Mouse (Mus musculus) heart, postnatal 10 days (tissue): ENCODE data around the gene Stum. TPM values are rescaled to one million over a fixed set of nuclear protein-coding genes. Genes with fewer than 3 reads are reported as not detected.
"Not testable (repeated sequence)": the region's sequence is repeated elsewhere in the genome, so short reads cannot be mapped to it uniquely, and the experiment has no call there.

Experiments used
- DNase-seq, 2 experiments: peaks; one replicate each; pipeline ENCODE4 v3.0.0; 2021
- intact Hi-C: fragments of 180-260 bp; cut with DNase I; formaldehyde crosslinking; loops from one replicate; pipeline ENCODE4 v1.15.1; 2025
- total RNA-seq, 2 experiments: library from RNA; stranded (reverse); gene quantifications; 2 replicates each; pipeline ENCODE4 v1.2.3; 2021

Gene Stum
- total RNA-seq, 2 experiments from 2014 or later, result 1.2 to 1.8 TPM

DNA sequence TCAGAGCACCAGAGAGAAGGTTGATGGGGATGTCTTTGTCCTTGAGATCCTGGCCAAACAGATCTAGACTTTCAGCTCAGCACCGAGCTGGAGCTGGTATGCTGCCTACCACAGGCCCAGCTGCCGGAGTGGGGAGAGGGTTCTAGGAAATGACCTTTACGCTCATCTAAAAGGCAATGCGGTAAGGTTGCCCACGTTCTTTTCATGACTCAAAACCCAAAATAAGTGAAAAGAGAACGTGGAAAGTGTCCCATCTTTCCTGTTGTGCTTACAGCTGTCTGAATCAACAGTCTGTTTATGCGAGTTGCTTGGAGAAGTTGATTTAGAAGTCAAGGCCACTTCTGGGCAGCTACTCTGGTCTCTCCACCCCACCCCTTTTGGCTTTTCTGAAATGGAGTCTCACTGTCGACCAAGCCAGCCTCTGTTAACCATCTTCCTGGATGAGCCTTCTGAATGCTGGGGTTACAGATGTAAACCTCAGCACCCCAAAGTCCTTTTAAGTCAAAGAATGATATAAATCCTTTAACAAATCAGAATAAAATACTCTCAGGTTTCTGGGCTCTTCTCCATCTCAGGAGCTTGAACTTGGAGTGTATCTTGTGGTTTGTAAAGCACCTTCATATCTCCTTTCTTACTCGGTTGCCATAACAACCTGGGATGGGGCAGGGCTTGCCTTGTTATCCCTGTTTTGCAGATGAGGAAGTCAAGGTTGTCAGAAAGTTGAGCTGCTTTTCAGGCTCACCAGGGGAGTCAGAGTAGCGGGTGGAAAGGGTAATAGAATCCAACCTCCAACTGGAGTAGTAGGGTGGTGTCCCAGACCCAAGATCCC is 92.3 kb downstream of the Stum start:
- DNase-seq, result no peak
- intact Hi-C loops, result loop anchor here (2.0 kb wide), 1 partner anchor 16 kb away; no protein-coding TSS in a partner anchor

DNA sequence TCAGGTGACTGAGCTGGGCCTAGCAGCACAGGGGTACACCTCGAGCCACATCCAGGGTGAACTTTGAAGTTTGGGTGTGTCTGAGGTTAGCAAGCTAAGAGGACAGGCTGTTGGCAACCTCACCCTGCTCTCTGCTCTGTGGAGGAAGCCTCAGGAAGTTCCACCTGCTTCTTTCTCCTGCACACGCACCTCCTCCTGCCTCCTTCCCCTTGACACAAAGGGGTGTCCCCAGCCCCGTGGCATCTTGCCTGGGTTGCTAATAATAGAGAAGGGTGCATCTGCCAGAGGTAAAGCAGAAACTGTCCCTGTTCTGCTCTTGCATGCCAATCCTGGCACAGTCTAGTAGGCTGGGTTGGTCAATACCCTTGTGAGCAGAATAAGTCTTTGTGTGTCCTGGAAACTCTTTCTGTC is 93.0 kb downstream of the Stum start:
- intact Hi-C loops, result loop anchor here (2.0 kb wide), 1 partner anchor 16 kb away; no protein-coding TSS in a partner anchor
- DNase-seq, result peak; percentile 74 to 78

DNA sequence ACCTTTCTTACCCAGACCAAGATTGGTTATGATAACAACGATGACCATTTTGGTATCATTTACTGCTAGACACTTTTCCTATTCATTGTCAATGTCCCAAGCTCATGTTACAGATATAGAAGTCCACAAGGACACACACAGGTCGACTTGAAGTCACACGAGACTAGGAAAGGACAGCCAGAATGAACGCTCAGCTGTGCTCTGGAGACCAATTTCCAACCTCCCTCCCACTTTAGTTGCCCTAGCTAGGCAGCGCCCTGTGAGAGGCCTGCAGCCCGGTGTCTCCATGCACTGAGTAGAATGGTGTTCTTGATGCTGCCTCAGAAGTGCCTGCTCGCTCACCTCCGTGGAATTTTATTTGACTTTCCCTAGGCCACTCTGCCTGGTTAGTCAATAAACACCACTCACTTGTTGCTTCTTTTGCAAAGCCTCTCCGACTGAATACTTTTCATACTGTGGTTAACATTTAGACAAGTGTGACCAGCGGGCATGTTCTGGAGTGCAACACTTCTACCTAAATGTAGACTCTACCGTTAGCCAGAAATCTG is 94.0 kb downstream of the Stum start:
- intact Hi-C loops, result loop anchor here (5.0 kb wide), 1 partner anchor 57 kb away; the partner anchor contains the start of gene Itpkb
- DNase-seq, result not testable (repeated sequence)

DNA sequence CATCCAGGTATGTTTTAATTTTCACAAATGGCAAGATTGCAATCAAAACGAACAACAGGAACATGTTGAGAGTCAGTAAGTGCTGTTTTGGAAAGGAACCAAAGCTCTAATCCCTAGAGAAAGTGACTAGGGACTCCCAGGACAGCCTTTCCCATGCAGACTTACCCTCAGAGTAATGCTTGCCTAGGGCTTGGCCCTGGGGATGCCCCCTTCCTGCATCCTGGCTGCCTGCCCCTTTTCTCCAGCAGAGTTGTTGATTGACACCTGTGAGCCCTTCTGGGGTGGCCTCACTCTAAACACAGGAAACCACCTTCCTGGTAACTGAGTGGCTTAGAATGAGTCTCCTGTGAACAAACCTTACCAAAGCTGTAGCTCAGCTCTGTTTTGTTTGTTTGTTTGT is 94.8 kb downstream of the Stum start:
- peak in 1 of 2 experiments; percentile 54 for DNase-seq
- intact Hi-C loops, result loop anchor here (5.0 kb wide), 1 partner anchor 56 kb away; the partner anchor contains the start of gene Itpkb

DNA sequence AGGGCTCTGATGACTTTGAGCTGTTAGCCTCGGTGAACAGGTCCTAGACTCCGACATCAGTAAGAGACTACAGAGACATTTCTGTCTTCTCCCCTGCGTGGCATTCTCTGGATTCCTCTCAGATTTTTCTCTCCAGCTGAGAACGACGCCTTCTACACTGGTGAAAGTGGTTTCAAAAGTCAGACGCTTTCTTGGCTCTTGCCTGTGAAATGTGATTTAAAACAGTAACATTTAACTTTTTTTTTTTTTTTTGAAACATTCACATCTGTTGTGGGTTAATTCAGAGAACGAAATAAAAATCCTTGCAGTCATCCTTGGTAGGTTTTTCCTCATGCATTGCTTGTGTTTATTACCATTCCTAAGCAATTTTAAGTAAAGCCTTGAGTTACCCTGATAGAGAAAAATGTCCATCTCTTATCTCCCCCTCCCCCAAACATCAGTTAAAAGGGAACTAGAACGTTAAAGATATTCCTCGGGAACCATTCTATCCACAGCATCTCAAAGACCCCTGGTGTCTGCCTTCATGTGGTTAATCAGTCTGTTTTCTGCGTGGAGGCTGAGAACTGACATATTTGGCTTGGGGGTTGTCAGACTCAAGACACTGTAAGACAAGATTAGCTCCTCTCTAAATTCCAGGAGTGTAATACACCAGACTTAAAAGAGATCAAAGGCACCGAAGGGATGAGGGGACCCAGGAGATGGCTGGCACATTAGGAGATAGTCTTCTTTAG is 95.4 kb downstream of the Stum start:
- intact Hi-C loops, result loop anchor here (5.0 kb wide), 1 partner anchor 56 kb away; the partner anchor contains the start of gene Itpkb
- no peak for DNase-seq

DNA sequence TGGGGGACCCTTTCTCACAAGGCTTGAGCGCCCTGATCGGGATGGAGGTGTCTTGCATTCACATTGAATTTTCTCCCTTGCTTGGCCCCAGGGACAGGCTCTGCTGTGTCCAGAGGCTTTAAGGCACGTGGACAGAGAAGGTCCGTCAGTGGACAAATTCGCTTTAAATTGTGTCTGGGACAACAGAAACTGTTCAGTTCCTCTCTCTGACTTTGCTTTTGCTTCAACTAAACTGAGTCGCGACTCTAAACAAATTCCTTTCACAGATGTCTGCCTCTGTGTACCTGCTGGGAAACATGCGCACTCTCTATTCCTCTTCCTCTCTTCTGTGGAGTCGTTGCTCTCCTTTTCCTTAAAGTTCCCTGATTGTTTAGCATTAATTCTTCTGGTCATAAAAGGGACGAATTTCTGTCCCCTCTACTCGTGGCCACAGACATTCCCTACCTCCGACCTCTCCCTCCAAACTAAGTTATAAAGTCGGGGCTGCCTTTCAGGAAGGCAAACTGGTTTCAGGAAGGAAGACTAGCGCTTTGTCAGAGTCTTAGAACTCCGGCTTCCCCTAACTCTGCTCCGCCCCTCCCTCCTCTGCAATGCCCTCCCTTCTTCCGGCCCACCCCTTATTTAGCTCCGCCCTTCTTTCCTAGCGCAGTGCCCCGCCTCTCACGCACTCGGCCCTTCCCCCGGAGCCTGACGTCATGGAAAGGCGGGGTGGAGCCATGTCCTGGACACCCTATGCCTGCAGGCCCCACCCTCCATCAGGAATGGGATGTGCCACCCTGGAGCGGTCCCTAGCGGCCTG is 96.2 kb downstream of the Stum start:
- peak; percentile 99 for DNase-seq
- intact Hi-C loops, result loop anchor here (5.0 kb wide), 1 partner anchor 55 kb away; the partner anchor contains the start of gene Itpkb

DNA sequence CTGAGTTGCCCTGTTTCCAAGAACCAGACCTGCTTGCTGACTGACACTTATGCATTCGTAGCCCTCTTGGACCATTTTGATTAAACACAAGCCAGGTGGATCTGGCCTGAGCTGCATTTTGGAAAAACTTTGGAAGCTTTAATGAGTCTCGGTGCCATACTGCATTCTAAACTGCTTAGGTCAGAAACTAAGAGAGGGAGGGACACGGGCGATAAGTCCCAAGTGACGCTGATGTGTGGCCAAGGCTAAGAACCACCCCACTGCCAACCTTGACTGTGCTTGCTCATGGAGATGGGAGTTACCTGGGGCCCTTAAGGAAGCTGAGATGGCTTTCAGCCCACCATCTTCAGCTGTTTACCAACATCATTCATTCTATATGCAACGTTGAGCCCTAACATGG is 98.0 kb downstream of the Stum start:
- DNase-seq, result peak in 1 of 2 experiments; percentile 49
- intact Hi-C loops, result loop anchor here (5.0 kb wide), 1 partner anchor 53 kb away; the partner anchor contains the start of gene Itpkb

DNA sequence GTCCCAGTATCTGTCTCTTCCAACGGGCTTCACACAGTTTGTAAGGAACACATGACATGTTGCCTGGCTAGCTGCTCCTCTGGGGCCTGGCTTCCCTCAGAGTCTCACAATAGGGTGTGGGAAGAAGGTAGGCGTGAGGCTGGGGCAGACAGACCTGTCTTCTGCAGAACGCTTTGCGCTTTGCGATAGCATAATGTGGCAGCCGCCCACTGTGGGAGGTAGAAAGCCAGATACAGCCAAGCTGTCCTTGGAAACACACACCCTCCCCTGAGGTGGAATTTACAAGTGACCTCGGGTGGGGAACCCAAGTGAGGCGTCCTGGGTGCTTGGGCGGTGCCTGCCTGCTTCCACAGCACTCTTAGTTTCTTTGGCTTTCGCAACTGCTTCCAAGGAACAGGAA is 98.8 kb downstream of the Stum start:
- DNase-seq, result no peak
- intact Hi-C loops, result no loop called here

DNA sequence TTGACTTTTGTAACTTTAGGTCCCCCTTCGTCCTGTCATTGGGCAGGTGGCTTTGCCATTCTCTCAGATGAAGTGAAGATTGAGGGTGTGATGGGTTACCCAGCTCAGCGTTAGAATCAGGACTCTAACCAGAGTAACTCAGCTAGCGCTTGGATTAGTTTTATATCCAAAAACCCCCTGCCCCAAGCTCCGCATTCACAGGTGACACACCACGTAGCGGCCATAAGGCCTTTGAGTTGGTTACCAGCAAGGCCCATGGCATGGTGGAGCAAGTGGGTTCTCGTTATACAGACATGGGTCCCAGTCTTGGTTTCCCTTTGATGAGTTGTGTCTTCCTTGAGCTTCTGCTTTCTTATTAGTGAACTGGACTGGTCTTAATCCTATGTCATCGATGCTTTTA is 99.4 kb downstream of the Stum start:
- no peak for DNase-seq
- intact Hi-C loops, result no loop called here

Other genes starting within 250 kb of the Stum start
- 10 to 100 TPM; 13.5 to 15.3 TPM for gene Psen2, start 220.1 kb downstream of the Stum start, total RNA-seq
- 10 to 100 TPM; 81.4 to 93.6 TPM for gene Itpkb, start 153.0 kb downstream of the Stum start, total RNA-seq
- gene Parp1, start 85.4 kb upstream of the Stum start, total RNA-seq, result 10 to 100 TPM; 68.4 to 80.8 TPM
- 1 to 10 TPM; 5.3 to 6.4 TPM for gene Lin9, start 157.6 kb upstream of the Stum start, total RNA-seq
- gene Mixl1, start 213.5 kb upstream of the Stum start, total RNA-seq, result not detected
- 10 to 100 TPM; 29.9 to 31.5 TPM for gene Acbd3, start 242.5 kb upstream of the Stum start, total RNA-seq